Mouse (Mus musculus): Measurements from ENCODE around the gene Foxp1.

Foxp1 gene

DNA sequence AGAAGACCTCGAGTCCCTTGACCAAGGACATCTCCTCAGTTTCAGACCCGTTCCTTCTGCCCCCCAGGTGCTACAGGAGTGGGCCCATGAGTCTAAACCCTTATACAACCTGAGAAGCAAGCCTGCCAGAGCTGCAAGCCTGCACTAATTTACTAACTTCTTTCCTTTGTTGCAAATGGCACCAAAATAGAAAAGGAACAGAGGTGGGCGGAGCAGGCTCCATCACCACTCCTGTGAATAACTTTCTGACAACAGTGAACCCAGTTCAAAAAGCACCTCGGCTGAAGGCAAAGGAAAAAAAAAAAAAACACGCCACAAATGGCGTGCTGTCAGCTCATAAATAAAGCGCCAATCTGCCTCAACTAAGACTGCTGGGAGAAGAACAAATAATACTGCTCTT is 81.4 kb downstream of the Foxp1 start:
- peak; percentile 41 to 50 for DNase-seq (ENCODE audit: low spot score in 2 of 2)

- DNase-seq (ENCODE audit: low spot score in 2 of 2): no peak
These were observed 81.9 kb downstream of the Foxp1 start for GRCm38 (mm10) chr6:99440606-99441005.

- DNase-seq (ENCODE audit: low spot score in 2 of 2): no peak
These were observed 82.6 kb downstream of the Foxp1 start for GRCm38 (mm10) chr6:99439878-99440361.

GRCm38 (mm10) chr6:99439214-99439877 is 83.2 kb downstream of the Foxp1 start:
- DNase-seq (ENCODE audit: low spot score in 2 of 2): no peak

- no peak for DNase-seq (ENCODE audit: low spot score in 2 of 2)
These were observed 86.2 kb downstream of the Foxp1 start for GRCm38 (mm10) chr6:99436371-99436770.

DNA sequence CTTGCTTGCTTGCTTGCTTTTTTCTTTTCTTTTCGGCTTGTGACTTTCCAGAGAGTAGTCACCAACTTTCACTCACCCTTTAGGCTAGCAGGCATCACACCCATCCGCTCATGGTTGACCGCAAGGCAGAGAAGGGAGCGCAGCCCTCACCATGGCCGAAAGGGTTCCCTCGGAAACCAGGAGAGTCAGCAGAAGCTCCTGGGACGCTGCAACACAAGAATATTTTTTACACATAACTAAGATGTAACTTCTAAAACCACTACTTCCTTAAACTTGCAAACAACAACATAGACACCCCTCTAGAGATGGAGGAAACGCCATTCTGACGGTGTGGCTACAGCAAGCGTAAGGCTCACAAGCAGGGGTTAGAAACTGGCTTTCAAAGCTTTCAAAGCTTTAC is 87.4 kb downstream of the Foxp1 start:
- no peak for DNase-seq (ENCODE audit: low spot score in 2 of 2)

GRCm38 (mm10) chr6:99433006-99433405 is 89.5 kb downstream of the Foxp1 start:
- no peak for DNase-seq (ENCODE audit: low spot score in 2 of 2)

- DNase-seq (ENCODE audit: low spot score in 2 of 2): no peak
These were observed 90.6 kb downstream of the Foxp1 start for GRCm38 (mm10) chr6:99431941-99432340.

- no peak for DNase-seq (ENCODE audit: low spot score in 2 of 2)
These were observed 92.0 kb downstream of the Foxp1 start for GRCm38 (mm10) chr6:99430560-99430959.

DNA sequence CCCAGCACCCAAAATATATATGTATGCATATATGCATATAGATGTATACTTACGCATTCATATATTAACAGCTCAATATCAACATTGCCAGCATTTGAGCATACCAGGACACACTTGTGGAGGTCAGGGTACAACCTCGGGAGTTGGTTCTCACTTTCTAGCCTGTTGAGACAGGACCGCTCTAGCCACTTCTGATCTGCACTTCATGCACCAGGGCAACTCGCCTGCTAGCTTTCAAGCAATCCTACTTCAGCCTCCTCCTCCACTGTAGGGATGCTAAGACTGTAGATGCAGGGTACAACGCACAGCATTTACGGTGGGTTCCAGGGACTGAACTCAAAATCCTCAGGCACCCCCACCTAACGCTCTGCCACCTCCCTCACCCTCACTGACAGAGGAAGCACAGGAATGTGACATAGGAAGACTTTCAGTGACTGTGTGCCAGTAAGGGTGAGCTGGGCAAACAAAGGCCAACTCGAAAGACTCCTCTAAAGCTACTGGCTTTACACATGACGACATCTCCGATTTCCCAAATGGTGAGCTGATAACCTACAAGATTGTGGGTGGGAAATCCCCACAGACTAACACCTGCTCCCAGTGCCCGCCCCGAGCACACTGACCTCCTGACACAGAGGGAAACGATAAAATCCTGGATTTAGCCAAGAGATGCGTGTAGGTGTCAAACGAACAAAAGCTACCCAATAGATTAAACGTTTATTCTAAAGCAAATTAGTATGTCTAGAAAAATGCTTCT is 93.0 kb downstream of the Foxp1 start:
- no peak for DNase-seq (ENCODE audit: low spot score in 2 of 2)

GRCm38 (mm10) chr6:99428961-99429360 is 93.6 kb downstream of the Foxp1 start:
- no peak for DNase-seq (ENCODE audit: low spot score in 2 of 2)

DNA sequence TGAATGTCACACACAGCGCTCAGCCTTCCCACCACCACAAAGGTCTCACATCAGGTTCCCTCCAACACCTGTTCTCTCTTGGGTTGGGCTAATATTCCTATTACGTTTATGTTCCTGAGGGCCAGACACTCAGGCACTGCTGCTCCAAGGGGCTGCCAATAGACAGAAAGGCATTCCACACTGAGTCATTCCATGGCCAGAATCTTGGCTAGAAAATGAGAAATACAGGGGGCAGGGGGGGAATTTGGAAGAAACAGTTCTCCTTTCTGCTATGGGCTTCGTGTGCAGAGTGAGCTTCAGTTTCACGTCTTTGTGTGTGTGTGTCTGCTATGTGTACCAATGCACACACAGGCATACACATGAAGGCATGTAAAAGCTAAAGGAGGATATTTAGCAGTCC is 95.2 kb downstream of the Foxp1 start:
- DNase-seq (ENCODE audit: low spot score in 2 of 2): no peak

- no peak for DNase-seq (ENCODE audit: low spot score in 2 of 2)
These were observed 97.5 kb downstream of the Foxp1 start for GRCm38 (mm10) chr6:99425044-99425443.

DNA sequence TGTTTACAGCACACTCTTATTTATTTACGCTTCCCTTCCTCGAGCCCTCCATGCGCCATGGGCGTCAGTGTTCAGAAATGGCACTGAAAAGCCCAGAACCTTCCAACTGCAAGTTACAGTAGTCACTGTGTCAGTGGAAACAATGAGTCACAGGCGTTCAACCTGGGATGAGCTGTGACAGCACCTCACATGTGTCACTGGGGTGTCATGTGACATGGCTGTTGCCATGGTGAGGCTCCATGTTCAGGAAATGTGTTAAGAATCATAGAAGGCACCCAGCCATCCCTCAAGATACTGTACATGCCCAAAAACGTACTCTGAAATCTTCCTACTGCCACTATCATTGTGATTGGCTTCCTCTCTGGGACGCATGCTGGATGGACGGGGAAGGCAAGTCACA is 101.9 kb downstream of the Foxp1 start:
- peak; percentile 29 to 33 for DNase-seq (ENCODE audit: low spot score in 2 of 2)

DNA sequence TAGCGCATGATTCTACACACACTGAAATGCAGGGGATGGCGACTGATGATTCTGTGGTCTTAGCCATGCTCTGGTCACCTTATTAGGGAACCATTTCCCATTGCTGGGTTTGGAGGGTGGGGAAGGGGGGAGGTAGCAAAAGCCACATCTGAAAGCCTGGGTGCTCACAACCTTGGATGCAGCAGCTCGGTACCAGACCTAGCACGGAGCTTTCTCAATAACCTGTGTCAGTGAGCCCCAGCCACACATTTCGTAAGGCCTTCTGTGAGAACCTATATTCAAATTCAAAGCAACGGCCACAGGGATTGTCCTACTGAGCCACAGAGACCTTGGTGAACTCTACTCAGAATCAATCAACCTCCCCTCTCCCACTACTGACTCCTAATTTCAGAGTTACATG is 109.9 kb downstream of the Foxp1 start:
- no peak for DNase-seq (ENCODE audit: low spot score in 2 of 2)

- DNase-seq (ENCODE audit: low spot score in 2 of 2): no peak
These were observed 112.9 kb downstream of the Foxp1 start for GRCm38 (mm10) chr6:99409602-99410001.

- no peak for DNase-seq (ENCODE audit: low spot score in 2 of 2)
These were observed 113.6 kb downstream of the Foxp1 start for GRCm38 (mm10) chr6:99408880-99409279.

GRCm38 (mm10) chr6:99403755-99404390 is 118.6 kb downstream of the Foxp1 start:
- no peak for DNase-seq (ENCODE audit: low spot score in 2 of 2)

- DNase-seq (ENCODE audit: low spot score in 2 of 2): no peak
These were observed 119.6 kb downstream of the Foxp1 start for GRCm38 (mm10) chr6:99402941-99403340.

DNA sequence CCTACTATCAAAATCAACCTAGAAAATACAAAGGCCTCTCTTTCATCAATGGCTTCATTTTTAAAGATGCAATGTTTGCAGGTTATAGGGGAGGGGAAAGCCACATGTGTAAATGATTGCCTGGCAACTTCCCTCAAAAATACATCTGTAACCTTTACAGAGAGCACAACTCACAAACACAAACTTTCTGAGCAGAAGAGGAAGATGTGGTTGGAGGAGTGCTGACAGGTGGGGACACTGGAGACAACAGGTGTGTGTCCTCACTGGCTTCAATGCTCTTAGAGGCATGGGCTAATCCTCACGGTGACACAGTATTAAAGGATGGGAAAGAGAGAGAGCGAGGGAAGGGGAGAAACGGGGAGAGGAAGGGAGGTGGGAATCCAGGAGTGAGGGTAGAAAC is 120.2 kb downstream of the Foxp1 start:
- no peak for DNase-seq (ENCODE audit: low spot score in 2 of 2)

DNA sequence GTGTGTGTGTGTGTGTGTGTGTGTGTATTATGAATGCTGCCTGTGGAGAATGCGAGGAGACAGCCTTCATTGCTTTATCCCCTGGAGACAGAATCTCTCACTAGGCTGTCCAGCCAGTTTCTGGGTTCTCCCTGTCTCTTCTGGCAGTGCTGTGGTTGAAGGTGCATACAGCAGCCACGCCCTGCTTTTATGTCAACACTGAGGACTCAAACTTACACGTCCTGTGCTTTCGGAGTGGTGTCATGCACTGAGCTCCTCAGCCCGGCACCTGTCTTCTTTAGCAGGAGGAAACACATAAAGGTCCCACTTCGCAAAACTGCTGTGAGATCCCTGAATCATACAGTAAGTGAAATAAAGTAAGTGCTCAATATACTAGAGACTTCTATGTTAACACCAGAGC is 120.7 kb downstream of the Foxp1 start:
- DNase-seq (ENCODE audit: low spot score in 2 of 2): no peak

- DNase-seq (ENCODE audit: low spot score in 2 of 2): no peak
These were observed 121.3 kb downstream of the Foxp1 start for GRCm38 (mm10) chr6:99401211-99401610.

DNA sequence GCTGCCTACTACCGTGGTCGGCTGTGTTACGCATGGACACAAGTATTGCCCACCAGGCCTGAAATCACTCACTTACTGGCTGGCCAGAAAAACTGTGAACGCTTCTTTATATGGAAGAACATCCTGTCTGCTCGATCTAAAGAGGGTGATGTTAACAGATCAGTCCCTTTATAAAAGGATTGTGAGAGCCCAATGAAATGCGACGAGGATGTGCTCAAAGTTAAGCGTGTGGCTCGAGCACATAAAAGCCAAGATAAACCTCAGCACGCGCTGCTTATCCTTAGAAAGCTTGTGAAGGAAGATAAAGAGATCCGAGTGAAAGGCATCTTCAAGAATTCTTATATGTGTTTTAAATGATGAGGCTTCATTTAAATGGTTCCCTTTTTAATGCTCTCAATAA is 126.8 kb downstream of the Foxp1 start:
- DNase-seq (ENCODE audit: low spot score in 2 of 2): no peak
